In the genomic region with DNA sequence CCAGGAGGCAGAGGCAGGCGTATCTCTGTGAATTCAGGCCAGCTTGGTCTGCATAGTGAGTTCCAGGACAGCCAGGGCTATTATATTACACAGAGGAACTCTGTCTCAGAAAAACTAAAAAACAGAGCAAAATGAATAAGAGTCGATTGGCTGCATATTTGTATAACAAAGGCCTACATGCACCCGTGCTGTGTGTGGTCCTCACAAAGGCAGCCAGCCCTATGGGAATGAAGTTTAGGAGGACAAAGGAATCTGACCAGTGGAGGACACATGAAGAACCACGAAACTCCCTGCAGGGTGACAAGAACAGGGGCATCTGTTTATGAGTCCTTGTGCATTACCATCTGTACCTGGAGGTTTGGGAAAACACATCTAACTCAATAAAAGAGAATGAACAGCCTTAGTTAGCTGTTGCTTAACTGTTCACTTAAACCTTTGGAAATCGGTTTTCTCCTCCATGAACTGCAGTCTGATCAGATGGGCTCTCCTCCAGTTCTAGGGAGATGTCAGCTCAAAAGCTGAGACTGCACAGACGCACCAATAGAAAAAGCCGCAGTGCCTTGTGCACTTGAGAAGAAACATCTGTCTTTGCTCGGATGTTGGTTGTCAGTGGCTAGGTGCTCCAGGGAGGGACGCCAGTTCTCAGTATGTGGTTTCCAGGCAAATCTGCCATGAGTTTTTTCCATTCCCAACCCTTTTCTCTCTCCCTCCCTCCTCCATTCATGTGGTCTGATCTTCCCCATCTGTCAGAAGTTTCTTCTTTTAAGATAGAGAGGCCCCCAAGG, we compare ENCODE assay signal across 14 mouse cellular contexts. TPM values are rescaled to one million over a fixed set of nuclear protein-coding genes. Genes with fewer than 3 reads are reported as not detected.
DNase-seq lines count a peak whose midpoint lies in the region; ATAC-seq and TF ChIP-seq lines count a peak whose summit lies in the region.
"Had no signal": no experiment of that assay in that cellular context is flagged by ENCODE, and none has a peak within 500 bp of the region (broad histone marks: within the 10 kb centered on the region; RNA-seq: fewer than 3 reads in every experiment).

No protein-coding gene starts in this region.

- H3K36me3 ChIP-seq in heart, embryonic 13.5 days, result no peaks in the 10 kb centered on the region
- H3K36me3 ChIP-seq in embryonic facial prominence, embryonic 12.5 days, result no peaks in the 10 kb centered on the region
- H3K36me3 ChIP-seq in lung, postnatal 0 days (ENCODE audit: insufficient read depth, low read length), result no peaks in the 10 kb centered on the region
- H3K36me3 ChIP-seq: liver, embryonic 13.5 days had no signal

- peak; percentile 70; the same call in 1 of the 2 replicates for ATAC-seq in heart, embryonic 13.5 days (ENCODE audit: extremely low read depth, insufficient number of reproducible peaks, low FRiP score, low TSS enrichment)
- peak; percentile 74; the same call in 1 of the 2 replicates for ATAC-seq in embryonic facial prominence, embryonic 12.5 days (ENCODE audit: insufficient number of reproducible peaks, insufficient read depth, low FRiP score, low TSS enrichment)
- peak; percentile 83 for ATAC-seq in lung, postnatal 0 days
- ATAC-seq: inflammation-experienced regulatory T-cells, adult 6 months had no signal

- no peak overlapping the region for H3K4me3 ChIP-seq in heart, embryonic 13.5 days
- no peak overlapping the region for H3K4me3 ChIP-seq in embryonic facial prominence, embryonic 12.5 days
- no peak overlapping the region for H3K4me3 ChIP-seq in lung, postnatal 0 days (ENCODE audit: low read depth, low read length)
- H3K4me3 ChIP-seq: erythroblast, embryonic 14.5 days; left cerebral cortex, adult 2 months; liver, embryonic 13.5 days had no signal

- H3K27me3 ChIP-seq in heart, embryonic 13.5 days (replicated peaks), result no peaks in the 10 kb centered on the region
- no peaks in the 10 kb centered on the region for H3K27me3 ChIP-seq in embryonic facial prominence, embryonic 12.5 days
- H3K27me3 ChIP-seq in lung, postnatal 0 days (replicated peaks; ENCODE audit: insufficient read depth, low read length), result no peaks in the 10 kb centered on the region
- H3K27me3 ChIP-seq: liver, embryonic 13.5 days had no signal

- no peaks in the 10 kb centered on the region for H3K9me3 ChIP-seq in heart, embryonic 13.5 days
- H3K9me3 ChIP-seq in embryonic facial prominence, embryonic 12.5 days, result no peaks in the 10 kb centered on the region
- H3K9me3 ChIP-seq in lung, postnatal 0 days (ENCODE audit: low read length), result no peaks in the 10 kb centered on the region
- H3K9me3 ChIP-seq: liver, embryonic 13.5 days had no signal

- no peak overlapping the region for H3K4me2 ChIP-seq in heart, embryonic 13.5 days
- H3K4me2 ChIP-seq in embryonic facial prominence, embryonic 12.5 days (replicated peaks), result no peak overlapping the region
- H3K4me2 ChIP-seq in lung, postnatal 0 days (replicated peaks; ENCODE audit: low read depth, low read length), result no peak overlapping the region
- H3K4me2 ChIP-seq: liver, embryonic 13.5 days had no signal

- 28% methylated on average over 9 of the region's 9 CpGs for WGBS in heart, embryonic 13.5 days
- WGBS in embryonic facial prominence, embryonic 12.5 days, result 47% methylated on average over 9 of the region's 9 CpGs
- WGBS in lung, postnatal 0 days, result 52% methylated on average over 9 of the region's 9 CpGs

- no peak overlapping the region for H3K9ac ChIP-seq in heart, embryonic 13.5 days
- H3K9ac ChIP-seq in embryonic facial prominence, embryonic 12.5 days, result no peak overlapping the region
- H3K9ac ChIP-seq in lung, postnatal 0 days (replicated peaks; ENCODE audit: low read depth), result no peak overlapping the region
- H3K9ac ChIP-seq: liver, embryonic 13.5 days had no signal

- peaks cover 39% of the 10 kb centered on the region for H3K4me1 ChIP-seq in heart, embryonic 13.5 days
- H3K4me1 ChIP-seq in embryonic facial prominence, embryonic 12.5 days, result peaks cover 9% of the 10 kb centered on the region; the same call in 1 of the 2 replicates
- no peaks in the 10 kb centered on the region; the same call in 1 of the 2 replicates for H3K4me1 ChIP-seq in lung, postnatal 0 days (ENCODE audit: insufficient read depth, low read depth, low read length)

- peak overlapping the region; percentile 72 for H3K27ac ChIP-seq in heart, embryonic 13.5 days (replicated peaks)
- H3K27ac ChIP-seq in embryonic facial prominence, embryonic 12.5 days, result 0 out of 2 replicates have a peak overlapping the region, but pooled peaks have one; percentile 1
- no peak overlapping the region for H3K27ac ChIP-seq in lung, postnatal 0 days (ENCODE audit: low read length)
- H3K27ac ChIP-seq: left cerebral cortex, adult 2 months; liver, embryonic 13.5 days had no signal

- TF ChIP-seq CTCF in lung, postnatal 0 days (IDR thresholded peaks at IDR 0.05), result no peak

- DNase-seq in heart, adult 8-10 months (ENCODE audit: low spot score), result no peak
- peak; percentile 90 for DNase-seq in MN1 (ENCODE audit: low spot score)
- peak; percentile 78 for DNase-seq in lung, postnatal 0 days (ENCODE audit: low spot score)
- DNase-seq in cerebellum, postnatal 4 days (ENCODE audit: low spot score in 2 of 2), result no peak
- DNase-seq in cerebellum, postnatal 25 days, result no peak
- no peak for DNase-seq in spleen, postnatal 10 days (ENCODE audit: low spot score in 2 of 2)
- DNase-seq: gastrocnemius, postnatal 25 days; liver, embryonic 13.5 days had no signal

- TF ChIP-seq EP300 in lung, postnatal 0 days (IDR thresholded peaks at IDR 0.05), result no peak

RNA-seq across cellular contexts. Expression of a gene that starts 14.6 kb away (rescaled TPM):
- polyA plus RNA-seq in heart, embryonic 13.5 days (2015; fragmentation: Nextera tagmentation; extraction: Ambion mirVana), result not detected in 2 replicates
- total RNA-seq in heart, adult 8-10 months (2022), result not detected
- not detected in 2 replicates for polyA plus RNA-seq in embryonic facial prominence, embryonic 12.5 days (2016; fragmentation: Nextera tagmentation; extraction: Ambion mirVana)
- not detected in 2 replicates for polyA plus RNA-seq in lung, postnatal 0 days (2015; fragmentation: Nextera tagmentation; extraction: Ambion mirVana)
- total RNA-seq: gastrocnemius, postnatal 25 days; left cerebral cortex, adult 2 months had no signal
- polyA plus RNA-seq: C2C12; erythroblast, embryonic 14.5 days; inflammation-experienced regulatory T-cells, adult 6 months; liver, embryonic 13.5 days had no signal

RNA-seq across cellular contexts. Expression of a gene that starts 26.0 kb away (rescaled TPM):
- 0.09 TPM in 1 of 2 replicates, not detected in the other for polyA plus RNA-seq in heart, embryonic 13.5 days (2015; fragmentation: Nextera tagmentation; extraction: Ambion mirVana)
- under 1 TPM in 2 of 4 experiments, not detected in 2; 0.23 to 0.44 TPM for total RNA-seq in heart, adult 8-10 months (2022)
- 0.08 and 0.10 TPM in 2 replicates for polyA plus RNA-seq in embryonic facial prominence, embryonic 12.5 days (2016; fragmentation: Nextera tagmentation; extraction: Ambion mirVana)
- 1.9 and 2.4 TPM in 2 replicates for polyA plus RNA-seq in lung, postnatal 0 days (2015; fragmentation: Nextera tagmentation; extraction: Ambion mirVana)
- total RNA-seq: gastrocnemius, postnatal 25 days; left cerebral cortex, adult 2 months had no signal

RNA-seq across cellular contexts. Expression of a gene that starts 54.5 kb away (rescaled TPM):
- polyA plus RNA-seq in heart, embryonic 13.5 days (2015; fragmentation: Nextera tagmentation; extraction: Ambion mirVana), result 0.20 and 0.48 TPM in 2 replicates
- 1 to 10 TPM in 3 of 4 experiments, under 1 TPM in 1; 0.52 to 1.8 (median 1.3) TPM for total RNA-seq in heart, adult 8-10 months (2022)
- polyA plus RNA-seq in embryonic facial prominence, embryonic 12.5 days (2016; fragmentation: Nextera tagmentation; extraction: Ambion mirVana), result 0.22 and 0.26 TPM in 2 replicates
- polyA plus RNA-seq in lung, postnatal 0 days (2015; fragmentation: Nextera tagmentation; extraction: Ambion mirVana), result 0.42 and 0.43 TPM in 2 replicates
- polyA plus RNA-seq: erythroblast, embryonic 14.5 days; inflammation-experienced regulatory T-cells, adult 6 months had no signal

RNA-seq across cellular contexts. Expression of a gene that starts 55.6 kb away (rescaled TPM):
- polyA plus RNA-seq in heart, embryonic 13.5 days (2015; fragmentation: Nextera tagmentation; extraction: Ambion mirVana), result 100 and 105 TPM in 2 replicates
- total RNA-seq in heart, adult 8-10 months (2022), result 100 to 1,000 TPM; 733 to 828 (median 798) TPM
- polyA plus RNA-seq in embryonic facial prominence, embryonic 12.5 days (2016; fragmentation: Nextera tagmentation; extraction: Ambion mirVana), result 38.8 and 39.4 TPM in 2 replicates
- polyA plus RNA-seq in lung, postnatal 0 days (2015; fragmentation: Nextera tagmentation; extraction: Ambion mirVana), result 184 and 185 TPM in 2 replicates

RNA-seq across cellular contexts. Expression of a gene that starts 56.1 kb away (rescaled TPM):
- polyA plus RNA-seq in heart, embryonic 13.5 days (2015; fragmentation: Nextera tagmentation; extraction: Ambion mirVana), result 400 and 438 TPM in 2 replicates
- total RNA-seq in heart, adult 8-10 months (2022), result 100 to 1,000 TPM; 111 to 149 (median 137) TPM
- 378 and 381 TPM in 2 replicates for polyA plus RNA-seq in embryonic facial prominence, embryonic 12.5 days (2016; fragmentation: Nextera tagmentation; extraction: Ambion mirVana)
- polyA plus RNA-seq in lung, postnatal 0 days (2015; fragmentation: Nextera tagmentation; extraction: Ambion mirVana), result 465 and 473 TPM in 2 replicates

Comparison
In these comparisons a context has a peak if more than half of its experiments do, and no peak if none do; other contexts are left out.
1. DNase-seq: peak in MN1 (single experiment) and lung, postnatal 0 days (single experiment); none in heart, adult 8-10 months (single experiment), cerebellum, postnatal 4 days (0 of 2), cerebellum, postnatal 25 days (0 of 2) and spleen, postnatal 10 days (0 of 2).
2. Peak in every context shown above with its lines, with median percentiles within 50 percentile points of each other: ATAC-seq.